Mouse (Mus musculus) lung, postnatal 0 days (tissue): Measurements from ENCODE around the gene Ncapg2. TPM values are rescaled to one million over a fixed set of nuclear protein-coding genes. Genes with fewer than 3 reads are reported as not detected.
A peak's percentile ranks its signal among the peaks of the same experiment; 100 is the strongest.

ENCODE experiments used
- ATAC-seq: fragments of 200-750 bp; cut with Nextera tagmentation; 2 replicates; pipeline ENCODE4 v1.8.0; 2017; ENCODE audit warnings: moderate library complexity
- DNase-seq: peaks from one replicate; pipeline ENCODE4 v3.0.0-alpha.2; 2016; ENCODE audit warnings: low spot score
- H3K27ac ChIP-seq: fragments of 300-500 bp; sonication (generic); 2 replicates; pipeline ENCODE4 v1.5.1; 2014; ENCODE audit warnings: antibody characterized with exemption, mild to moderate bottlenecking, low read length, mixed read lengths
- H3K27me3 ChIP-seq: fragments of 300-500 bp; sonication (generic); replicated peaks from 2 replicates; pipeline ENCODE4 v1.6.1; 2014; ENCODE audit warnings: low read length, mixed read lengths; ENCODE audit not compliant: insufficient read depth
- H3K36me3 ChIP-seq: fragments of 300-500 bp; sonication (generic); 2 replicates; pipeline ENCODE4 v1.6.1; 2014; ENCODE audit warnings: low read length, mixed read lengths; ENCODE audit not compliant: insufficient read depth
- H3K4me1 ChIP-seq: fragments of 300-500 bp; sonication (generic); 2 replicates; pipeline ENCODE4 v1.6.1; 2014; ENCODE audit warnings: antibody characterized with exemption, low read depth, low read length, mixed read lengths; ENCODE audit not compliant: insufficient read depth
- H3K4me2 ChIP-seq: fragments of 300-500 bp; sonication (generic); replicated peaks from 2 replicates; pipeline ENCODE4 v1.6.1; 2014; ENCODE audit warnings: low read depth, mild to moderate bottlenecking, low read length, moderate library complexity, mixed read lengths
- H3K4me3 ChIP-seq: fragments of 300-500 bp; sonication (generic); 2 replicates; pipeline ENCODE4 v1.5.1; 2014; ENCODE audit warnings: low read depth, low read length
- H3K9ac ChIP-seq: fragments of 300-500 bp; sonication (generic); replicated peaks from 2 replicates; pipeline ENCODE4 v1.6.1; 2014; ENCODE audit warnings: low read depth, mild to moderate bottlenecking
- H3K9me3 ChIP-seq: fragments of 300-500 bp; sonication (generic); 2 replicates; pipeline ENCODE4 v1.6.1; 2016; ENCODE audit warnings: low read length, mixed read lengths
- CTCF ChIP-seq: IDR thresholded peaks from 2 replicates; pipeline ENCODE4 v1.5.1; 2016; ENCODE audit warnings: antibody characterized with exemption, mild to moderate bottlenecking
- EP300 ChIP-seq: IDR thresholded peaks from 2 replicates; pipeline ENCODE4 v1.6.1; 2016; ENCODE audit warnings: antibody characterized with exemption, mild to moderate bottlenecking, control low read depth
- WGBS: fragments of 180-500 bp; shearing (Covaris S2); extraction: QIAGEN DNeasy Blood & Tissue Kit; methylation state at CpG from one replicate; pipeline ENCODE4 v1.1.7; 2014; 5-methylcytosine and 5-hydroxymethylcytosine counted together
- polyA plus RNA-seq: library from polyadenylated mRNA; unstranded; fragments of >200 nt; fragmentation: Nextera tagmentation; extraction: Ambion mirVana; gene quantifications from 2 replicates; pipeline ENCODE4 v1.2.1, GENCODE M21; 2015

Gene Ncapg2
- polyA plus RNA-seq, 1 experiment from 2014 or later, result 3.4 TPM

- Histone ChIP-seq H3K4me3 (no peak overlapping the region), H3K27ac (no peak overlapping the region), H3K4me1 (no peaks in the 10 kb centered on the region), H3K27me3 (no peaks in the 10 kb centered on the region), H3K9ac (no peak overlapping the region), H3K9me3 (no peaks in the 10 kb centered on the region), H3K4me2 (no peak overlapping the region), H3K36me3 (no peaks in the 10 kb centered on the region)
- TF ChIP-seq CTCF, result no peak
- no peak for TF ChIP-seq EP300
- DNase-seq, result no peak
- 99% methylated on average over 2 of the region's 2 CpGs for WGBS
- ATAC-seq, result no peak
These were observed 28.5 kb downstream of the Ncapg2 start for GRCm38 (mm10) chr12:116433742-116434141.

GRCm38 (mm10) chr12:116435232-116435631 is 30.0 kb downstream of the Ncapg2 start:
- Histone ChIP-seq H3K4me1 (no peaks in the 10 kb centered on the region), H3K27me3 (no peaks in the 10 kb centered on the region), H3K9ac (no peak overlapping the region), H3K4me3 (no peak overlapping the region), H3K9me3 (no peaks in the 10 kb centered on the region), H3K4me2 (no peak overlapping the region), H3K27ac (no peak overlapping the region), H3K36me3 (no peaks in the 10 kb centered on the region)
- DNase-seq (peak; percentile 12), ATAC-seq (no peak)
- TF ChIP-seq CTCF (no peak), EP300 (no peak)
- WGBS, result 86% methylated on average over 2 of the region's 2 CpGs

- TF ChIP-seq CTCF (no peak), EP300 (no peak)
- DNase-seq, result peak; percentile 9
- Histone ChIP-seq H3K36me3 (no peaks in the 10 kb centered on the region), H3K4me1 (no peaks in the 10 kb centered on the region), H3K9ac (no peak overlapping the region), H3K9me3 (no peaks in the 10 kb centered on the region), H3K27ac (no peak overlapping the region), H3K4me2 (no peak overlapping the region), H3K4me3 (no peak overlapping the region), H3K27me3 (no peaks in the 10 kb centered on the region)
- ATAC-seq, result no peak
- WGBS, result 89% methylated on average over 3 of the region's 3 CpGs
These were observed 30.9 kb downstream of the Ncapg2 start for GRCm38 (mm10) chr12:116436125-116436524.

- no peaks in the 10 kb centered on the region for H3K4me1 ChIP-seq
- no peak overlapping the region for H3K27ac ChIP-seq
- no peaks in the 10 kb centered on the region for H3K36me3 ChIP-seq
- H3K4me2 ChIP-seq, result no peak overlapping the region
- no peak overlapping the region for H3K4me3 ChIP-seq
- ATAC-seq (no peak), DNase-seq (no peak)
- no peak for TF ChIP-seq CTCF
- no peak for TF ChIP-seq EP300
- H3K9ac ChIP-seq, result no peak overlapping the region
- H3K27me3 ChIP-seq, result no peaks in the 10 kb centered on the region
- 86% methylated on average over 5 of the region's 5 CpGs for WGBS
- no peaks in the 10 kb centered on the region for H3K9me3 ChIP-seq
These were observed 33.4 kb downstream of the Ncapg2 start for GRCm38 (mm10) chr12:116438591-116438990.

GRCm38 (mm10) chr12:116442184-116442583 is 37.0 kb downstream of the Ncapg2 start:
- Histone ChIP-seq H3K36me3 (no peaks in the 10 kb centered on the region), H3K9me3 (no peaks in the 10 kb centered on the region), H3K4me1 (no peaks in the 10 kb centered on the region), H3K27ac (no peak overlapping the region), H3K27me3 (no peaks in the 10 kb centered on the region), H3K4me3 (no peak overlapping the region), H3K9ac (no peak overlapping the region), H3K4me2 (no peak overlapping the region)
- 89% methylated on average over 3 of the region's 3 CpGs for WGBS
- ATAC-seq, result no peak
- TF ChIP-seq CTCF, result no peak
- TF ChIP-seq EP300, result no peak
- DNase-seq, result no peak

- Histone ChIP-seq H3K9me3 (no peaks in the 10 kb centered on the region), H3K27ac (no peak overlapping the region), H3K4me2 (no peak overlapping the region), H3K4me1 (no peaks in the 10 kb centered on the region), H3K9ac (no peak overlapping the region), H3K27me3 (no peaks in the 10 kb centered on the region), H3K36me3 (no peaks in the 10 kb centered on the region), H3K4me3 (no peak overlapping the region)
- TF ChIP-seq EP300 (no peak), CTCF (no peak)
- 90% methylated on average over 2 of the region's 2 CpGs for WGBS
- no peak for DNase-seq
- ATAC-seq, result no peak
These were observed 44.3 kb downstream of the Ncapg2 start for GRCm38 (mm10) chr12:116449536-116449935.

- H3K4me1 ChIP-seq, result no peaks in the 10 kb centered on the region
- WGBS, result 86% methylated on average over 6 of the region's 6 CpGs
- H3K27ac ChIP-seq, result no peak overlapping the region
- H3K4me2 ChIP-seq, result no peak overlapping the region
- ATAC-seq (no peak), DNase-seq (no peak)
- no peaks in the 10 kb centered on the region for H3K36me3 ChIP-seq
- H3K4me3 ChIP-seq, result no peak overlapping the region
- TF ChIP-seq EP300 (no peak), CTCF (no peak)
- no peak overlapping the region for H3K9ac ChIP-seq
- no peaks in the 10 kb centered on the region for H3K27me3 ChIP-seq
- no peaks in the 10 kb centered on the region for H3K9me3 ChIP-seq
These were observed 55.3 kb downstream of the Ncapg2 start for GRCm38 (mm10) chr12:116460379-116461065.
